Mouse (Mus musculus) ovary, adult 2 months (tissue): ENCODE measurements around the gene Olfr514. TPM values are rescaled to one million over a fixed set of nuclear protein-coding genes. Genes with fewer than 3 reads are reported as not detected.

ENCODE experiments used
- polyA plus RNA-seq: library from polyadenylated mRNA; depleted of rRNA; stranded (reverse); fragments of >200 nt; gene quantifications from 2 replicates; pipeline ENCODE4 v1.2.3, GENCODE M21; 2012; rRNA removed

Gene Olfr514
- not detected in 2 replicates for polyA plus RNA-seq

GRCm38 (mm10) chr7:108825897-108826296, at the start of gene Olfr514:
Olfr514 (minus strand) TSS chr7:108825997.

GRCm38 (mm10) chr7:108872279-108872678, 46.5 kb upstream of the Olfr514 start, which contains the start of gene Olfr517:
Olfr517 (minus strand) TSS chr7:108872379.

GRCm38 (mm10) chr7:108850429-108850828, 24.6 kb upstream of the Olfr514 start, which contains the start of gene Olfr516:
Olfr516 (minus strand) TSS chr7:108850529.

Other genes starting within 250 kb of the Olfr514 start
- not detected in 2 replicates for gene Olfr506, start 215.2 kb downstream of the Olfr514 start, polyA plus RNA-seq
- gene Olfr507, start 204.2 kb downstream of the Olfr514 start, polyA plus RNA-seq = not detected in 2 replicates
- gene Olfr508, start 196.0 kb downstream of the Olfr514 start, polyA plus RNA-seq = not detected in 2 replicates
- gene Olfr509, start 174.1 kb downstream of the Olfr514 start, polyA plus RNA-seq = not detected in 2 replicates
- gene Olfr510, start 159.6 kb downstream of the Olfr514 start, polyA plus RNA-seq = not detected in 2 replicates
- not detected in 2 replicates for gene Olfr512, start 112.7 kb downstream of the Olfr514 start, polyA plus RNA-seq
- gene Olfr513, start 75.0 kb downstream of the Olfr514 start, polyA plus RNA-seq = not detected in 2 replicates
- not detected in 2 replicates for gene Olfr516, start 24.5 kb upstream of the Olfr514 start, polyA plus RNA-seq
- gene Olfr517, start 46.4 kb upstream of the Olfr514 start, polyA plus RNA-seq = not detected in 2 replicates
- not detected in 2 replicates for gene Olfr518, start 59.0 kb upstream of the Olfr514 start, polyA plus RNA-seq
- gene Olfr519, start 68.4 kb upstream of the Olfr514 start, polyA plus RNA-seq = not detected in 2 replicates
- 1.5 and 1.6 TPM in 2 replicates for gene Nlrp10, start 104.2 kb upstream of the Olfr514 start, polyA plus RNA-seq
- gene Eif3f, start 108.4 kb upstream of the Olfr514 start, polyA plus RNA-seq = 332 and 356 TPM in 2 replicates
- gene Tub, start 124.3 kb upstream of the Olfr514 start, polyA plus RNA-seq = 3.8 and 4.6 TPM in 2 replicates